Mouse (Mus musculus): ENCODE measurements at regions not wholly inside any gene's neighbourhood (a gene's known extent, or its start where the extent isn't known, plus 50 kb on each side); places are given as distances from the start of the nearest gene placed in this dataset.

DNA sequence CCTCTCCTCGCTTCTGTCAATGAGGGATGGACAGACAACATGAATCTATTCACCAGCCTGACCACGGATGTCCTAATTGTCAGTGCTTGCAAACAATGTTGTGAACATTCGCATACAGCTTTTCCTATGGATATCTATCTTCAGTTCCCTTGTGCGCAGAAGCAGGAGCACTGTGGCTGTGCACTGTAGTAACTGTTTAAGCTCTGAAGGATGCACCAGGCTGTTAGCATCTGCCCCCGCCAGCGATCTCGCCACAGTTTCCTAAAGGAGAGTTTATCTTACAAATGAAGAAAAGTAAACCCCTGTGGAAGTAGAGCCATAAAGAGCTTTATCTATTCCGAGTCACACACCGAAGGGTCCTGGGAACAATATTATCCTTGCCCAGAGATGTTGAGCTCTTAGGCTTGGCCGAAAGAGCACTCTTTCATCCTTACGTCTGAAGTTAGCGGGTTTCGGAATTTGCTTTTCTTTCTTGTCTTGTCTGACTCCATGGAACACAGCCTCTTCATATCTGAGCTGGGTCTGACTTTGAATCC lies 357.4 kb downstream of the Agtpbp1 start:
- DNase-seq (ENCODE audit: low read depth, low spot score): no peak
- no peaks in the 10 kb centered on the region for H3K27me3 ChIP-seq (ENCODE audit: control insufficient read depth, insufficient read depth, low read length, poor library complexity, severe bottlenecking)
- no peaks in the 10 kb centered on the region for H3K36me3 ChIP-seq (ENCODE audit: control insufficient read depth, insufficient read depth, low read length, poor library complexity, severe bottlenecking)

DNA sequence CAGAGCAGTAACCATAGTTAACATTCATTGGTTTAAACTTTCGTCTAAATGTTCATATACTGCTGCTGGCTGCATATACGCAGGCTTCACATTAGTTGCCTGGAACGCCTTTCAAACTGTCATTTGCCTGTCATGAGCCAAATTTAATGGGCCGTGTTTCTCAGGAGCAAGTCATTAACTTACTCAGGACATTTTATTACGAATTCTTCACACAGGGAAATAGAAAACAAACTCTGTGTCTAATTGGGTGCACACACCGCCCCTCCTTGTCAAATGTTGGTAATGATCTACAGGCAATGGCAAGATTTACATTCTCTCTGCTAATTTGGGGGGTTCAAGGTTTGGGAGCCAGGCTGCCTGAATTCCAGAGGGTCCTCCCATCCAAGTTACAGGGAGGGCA lies 364.4 kb downstream of the Agtpbp1 start:
- H3K36me3 ChIP-seq (ENCODE audit: control insufficient read depth, insufficient read depth, low read length, poor library complexity, severe bottlenecking): no peaks in the 10 kb centered on the region
- DNase-seq (ENCODE audit: low read depth, low spot score): no peak
- no peaks in the 10 kb centered on the region for H3K27me3 ChIP-seq (ENCODE audit: control insufficient read depth, insufficient read depth, low read length, poor library complexity, severe bottlenecking)

DNA sequence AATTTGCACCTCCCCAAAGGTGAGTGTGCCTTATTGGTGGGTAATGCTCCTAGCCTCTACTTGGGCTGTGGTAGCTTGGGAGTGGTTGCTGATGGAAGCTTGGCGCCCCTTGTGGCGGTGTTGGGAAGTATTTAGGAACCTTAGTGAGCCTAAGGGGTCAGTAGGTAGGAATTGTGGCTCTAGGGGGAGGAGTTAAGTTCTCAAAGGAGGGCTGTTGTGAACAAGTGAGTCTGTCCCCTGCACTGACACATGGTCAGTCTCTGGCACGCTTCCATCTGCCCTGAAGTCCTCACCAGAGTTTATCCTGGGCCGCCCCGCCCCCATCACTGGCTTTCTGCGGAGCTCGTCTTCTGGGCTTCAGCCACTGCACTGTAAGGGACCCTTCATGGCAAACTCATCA lies 364.9 kb downstream of the Agtpbp1 start:
- Histone ChIP-seq H3K36me3 (ENCODE audit: control insufficient read depth, insufficient read depth, low read length, poor library complexity, severe bottlenecking) (no peaks in the 10 kb centered on the region), H3K27me3 (ENCODE audit: control insufficient read depth, insufficient read depth, low read length, poor library complexity, severe bottlenecking) (no peaks in the 10 kb centered on the region)
- no peak for DNase-seq (ENCODE audit: low read depth, low spot score)

DNA sequence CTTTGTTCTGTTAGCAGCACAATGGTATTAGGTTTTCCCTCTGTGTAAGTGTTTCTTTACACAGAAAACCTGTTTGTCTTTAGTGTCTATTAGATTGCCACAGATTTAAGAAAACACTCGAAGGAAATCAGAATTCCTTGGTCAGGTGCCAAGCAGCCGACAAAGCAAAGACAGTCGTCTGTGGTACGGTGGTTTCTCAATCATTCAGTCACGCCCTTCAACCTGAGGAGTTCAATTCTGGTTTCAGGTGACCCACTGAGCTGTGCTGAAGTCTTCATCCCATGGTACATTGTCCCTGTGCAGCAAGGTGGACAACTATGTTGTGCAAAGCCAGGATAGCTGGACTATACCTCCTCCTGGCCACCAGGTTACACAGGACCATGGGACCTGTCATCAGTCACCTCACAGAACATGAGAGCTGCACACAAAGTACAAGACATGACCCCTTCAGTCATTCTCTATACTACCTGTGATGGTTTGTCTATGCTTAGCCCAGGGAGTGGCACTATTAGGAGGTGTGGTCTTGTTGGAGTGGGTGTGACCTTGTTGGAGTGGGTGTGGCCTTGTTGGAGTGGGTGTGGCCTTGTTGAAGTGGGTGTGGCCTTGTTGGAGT lies 368.2 kb downstream of the Agtpbp1 start:
- no peak for DNase-seq (ENCODE audit: low read depth, low spot score)
- Histone ChIP-seq H3K36me3 (ENCODE audit: control insufficient read depth, insufficient read depth, low read length, poor library complexity, severe bottlenecking) (no peaks in the 10 kb centered on the region), H3K27me3 (ENCODE audit: control insufficient read depth, insufficient read depth, low read length, poor library complexity, severe bottlenecking) (no peaks in the 10 kb centered on the region)

DNA sequence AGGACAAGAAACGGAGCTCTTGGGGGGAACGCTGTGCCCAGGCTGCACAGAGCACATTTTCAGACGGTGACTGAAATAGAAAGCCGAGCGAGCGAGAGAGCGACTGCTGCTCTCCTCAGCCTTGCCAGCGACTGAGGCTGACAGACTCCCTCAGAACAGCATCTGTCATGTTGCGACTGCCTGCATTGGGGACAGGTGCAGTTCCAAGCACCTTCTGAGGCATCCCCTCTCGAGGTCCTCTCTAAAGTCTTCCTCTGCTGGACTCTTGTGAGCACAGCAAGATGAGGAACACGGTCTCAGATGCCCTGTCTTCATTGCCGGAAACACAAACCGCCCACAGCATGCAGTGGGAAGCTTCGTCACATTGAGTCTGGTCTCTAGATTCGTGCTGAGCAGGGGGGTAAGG lies 372.7 kb downstream of the Agtpbp1 start:
- Histone ChIP-seq H3K36me3 (ENCODE audit: control insufficient read depth, insufficient read depth, low read length, poor library complexity, severe bottlenecking) (no peaks in the 10 kb centered on the region), H3K27me3 (ENCODE audit: control insufficient read depth, insufficient read depth, low read length, poor library complexity, severe bottlenecking) (no peaks in the 10 kb centered on the region)
- no peak for DNase-seq (ENCODE audit: low read depth, low spot score)

DNA sequence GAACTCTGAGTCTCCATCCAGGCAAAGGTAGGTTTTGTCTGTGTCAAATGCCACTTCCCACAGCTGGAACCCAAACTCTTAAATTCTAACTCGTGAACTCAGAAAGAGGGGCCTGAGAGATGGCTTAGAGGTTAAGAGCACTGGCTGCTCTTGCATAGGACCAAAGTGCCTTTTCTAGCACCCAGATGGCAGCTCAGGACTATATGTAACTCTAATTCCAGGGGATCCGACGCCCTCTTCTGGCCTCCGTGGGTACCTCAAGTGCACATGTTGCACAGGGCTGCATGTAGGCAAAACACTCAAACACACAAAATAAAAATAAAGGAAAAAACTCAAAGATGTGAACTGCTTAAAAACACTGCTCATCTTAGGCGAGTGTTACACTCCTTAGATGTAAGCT lies 374.2 kb downstream of the Agtpbp1 start:
- Histone ChIP-seq H3K27me3 (ENCODE audit: control insufficient read depth, insufficient read depth, low read length, poor library complexity, severe bottlenecking) (no peaks in the 10 kb centered on the region), H3K36me3 (ENCODE audit: control insufficient read depth, insufficient read depth, low read length, poor library complexity, severe bottlenecking) (no peaks in the 10 kb centered on the region)
- no peak for DNase-seq (ENCODE audit: low read depth, low spot score)

DNA sequence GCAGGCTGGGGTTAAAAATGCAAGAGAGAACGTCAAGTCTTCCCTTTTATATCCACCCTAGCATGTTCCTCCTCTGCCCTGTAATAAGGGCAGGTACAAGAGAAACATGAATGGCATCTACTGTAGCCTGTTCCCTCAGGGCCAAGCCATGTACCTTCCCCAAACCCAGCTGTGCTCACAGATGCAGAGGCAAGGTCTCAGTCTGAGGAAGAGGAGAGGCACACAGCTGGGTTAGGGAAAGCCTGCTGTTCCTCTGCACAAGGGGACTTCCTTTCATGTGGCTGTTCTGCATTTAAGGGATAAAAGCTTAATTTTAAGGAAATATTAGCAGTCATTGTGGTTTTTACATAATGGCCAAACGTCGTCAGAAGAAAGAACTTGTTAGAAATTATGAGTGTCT lies 378.8 kb downstream of the Agtpbp1 start:
- Histone ChIP-seq H3K36me3 (ENCODE audit: control insufficient read depth, insufficient read depth, low read length, poor library complexity, severe bottlenecking) (no peaks in the 10 kb centered on the region), H3K27me3 (ENCODE audit: control insufficient read depth, insufficient read depth, low read length, poor library complexity, severe bottlenecking) (no peaks in the 10 kb centered on the region)
- no peak for DNase-seq (ENCODE audit: low read depth, low spot score)

DNA sequence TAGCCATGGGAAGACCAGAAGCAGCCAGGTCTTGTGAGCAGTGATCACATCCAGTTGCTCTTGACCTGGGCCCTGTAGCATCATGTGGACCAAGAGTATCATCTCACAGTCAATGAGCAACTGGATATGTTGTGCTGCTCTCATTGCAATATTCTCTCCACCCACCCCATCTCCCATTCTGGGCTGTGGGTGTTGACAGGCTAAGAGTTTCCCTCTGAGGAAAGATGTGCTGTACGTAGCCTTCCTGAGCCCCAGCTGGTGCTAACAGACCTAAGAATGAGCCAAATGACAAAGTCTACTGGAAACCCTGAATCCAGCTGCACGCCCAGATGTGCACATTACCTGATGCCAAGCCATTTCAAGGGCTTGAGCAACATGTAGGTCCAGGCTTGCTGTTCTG lies 380.5 kb downstream of the Agtpbp1 start:
- Histone ChIP-seq H3K27me3 (ENCODE audit: control insufficient read depth, insufficient read depth, low read length, poor library complexity, severe bottlenecking) (no peaks in the 10 kb centered on the region), H3K36me3 (ENCODE audit: control insufficient read depth, insufficient read depth, low read length, poor library complexity, severe bottlenecking) (no peaks in the 10 kb centered on the region)
- DNase-seq (ENCODE audit: low read depth, low spot score): no peak

DNA sequence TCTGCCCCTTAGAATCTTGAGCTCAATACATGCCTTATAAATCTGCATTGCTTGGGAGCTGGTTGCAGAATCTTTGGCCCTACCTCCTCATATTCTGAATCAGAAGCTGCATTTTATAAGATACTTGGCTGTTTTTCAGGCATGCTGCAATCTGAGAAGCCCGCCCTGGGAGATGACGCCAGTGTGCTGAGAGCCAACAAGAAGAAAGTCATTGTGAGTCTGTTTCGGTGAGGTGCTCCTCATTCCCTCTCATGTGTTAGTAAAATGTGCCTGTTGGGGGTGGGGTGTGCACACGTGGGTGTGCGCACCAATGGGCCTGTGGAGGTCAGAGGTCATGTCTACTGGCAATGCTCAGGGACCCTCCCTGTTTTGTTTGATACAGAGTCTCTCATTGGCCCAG lies 388.7 kb downstream of the Agtpbp1 start:
- Histone ChIP-seq H3K27me3 (ENCODE audit: control insufficient read depth, insufficient read depth, low read length, poor library complexity, severe bottlenecking) (no peaks in the 10 kb centered on the region), H3K36me3 (ENCODE audit: control insufficient read depth, insufficient read depth, low read length, poor library complexity, severe bottlenecking) (no peaks in the 10 kb centered on the region)
- DNase-seq (ENCODE audit: low read depth, low spot score): no peak

DNA sequence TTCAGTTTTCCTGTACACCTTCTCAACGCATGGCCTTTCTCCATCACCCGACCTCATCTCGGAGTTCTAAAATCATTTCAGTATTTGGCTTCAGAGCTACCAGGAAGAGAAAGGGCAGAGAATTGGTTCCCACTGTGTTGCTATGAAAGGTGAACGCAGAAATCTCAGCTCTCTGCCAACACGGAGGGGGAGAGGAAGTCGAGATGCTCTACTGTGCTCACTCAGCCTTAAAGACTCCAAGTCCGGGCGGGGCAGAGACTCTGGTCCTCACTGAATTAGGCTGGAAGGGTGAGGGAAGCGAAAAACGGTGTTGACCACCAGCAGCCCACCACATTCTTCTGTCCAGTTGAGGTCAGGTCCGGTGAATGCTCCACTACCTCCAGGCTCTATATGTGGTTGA lies 382.1 kb downstream of the Ntrk2 start:
- H3K36me3 ChIP-seq (ENCODE audit: control insufficient read depth, insufficient read depth, low read length, poor library complexity, severe bottlenecking): no peaks in the 10 kb centered on the region
- no peak for DNase-seq (ENCODE audit: low read depth, low spot score)
- no peaks in the 10 kb centered on the region for H3K27me3 ChIP-seq (ENCODE audit: control insufficient read depth, insufficient read depth, low read length, poor library complexity, severe bottlenecking)

Measured in splenic B cell, adult 2 months (primary cell).